Mouse (Mus musculus) myocyte (in vitro differentiated cells): ENCODE results near the gene Plk3.

Source experiments
- MAX ChIP-seq: IDR thresholded peaks from one replicate; pipeline ENCODE4 v1.6.1; 2011; ENCODE audit warnings: low read depth, mild to moderate bottlenecking, control low read depth
- MYOD1 ChIP-seq, 3 experiments: IDR thresholded peaks; one replicate each; pipeline ENCODE4 v1.6.1; 2011; ENCODE audit warnings: control low read depth in 2 of 3, low read depth in 2 of 3, mild to moderate bottlenecking in 2 of 3, moderate library complexity in 1 of 3; ENCODE audit not compliant: insufficient read length in 2 of 3, control insufficient read depth in 1 of 3
- MYOG ChIP-seq, 3 experiments: IDR thresholded peaks; one replicate each; pipeline ENCODE4 v1.6.1; 2011; ENCODE audit warnings: control low read depth in 2 of 3, low read depth in 2 of 3, mild to moderate bottlenecking in 2 of 3; ENCODE audit not compliant: insufficient read length in 2 of 3, control insufficient read depth in 1 of 3, insufficient read depth in 1 of 3
- POLR2A ChIP-seq: IDR thresholded peaks from one replicate; pipeline ENCODE4 v1.6.1; 2011; ENCODE audit warnings: low read depth, mild to moderate bottlenecking, control low read depth, moderate library complexity; ENCODE audit not compliant: insufficient read length
- REST ChIP-seq: IDR thresholded peaks from one replicate; pipeline ENCODE4 v1.6.1; 2011; ENCODE audit warnings: mild to moderate bottlenecking, control low read depth, moderate library complexity; ENCODE audit not compliant: insufficient read depth, insufficient read length
- TCF12 ChIP-seq: IDR thresholded peaks from one replicate; pipeline ENCODE4 v1.6.1; 2011; ENCODE audit warnings: mild to moderate bottlenecking, control low read depth; ENCODE audit not compliant: poor library complexity, insufficient read depth, severe bottlenecking

DNA sequence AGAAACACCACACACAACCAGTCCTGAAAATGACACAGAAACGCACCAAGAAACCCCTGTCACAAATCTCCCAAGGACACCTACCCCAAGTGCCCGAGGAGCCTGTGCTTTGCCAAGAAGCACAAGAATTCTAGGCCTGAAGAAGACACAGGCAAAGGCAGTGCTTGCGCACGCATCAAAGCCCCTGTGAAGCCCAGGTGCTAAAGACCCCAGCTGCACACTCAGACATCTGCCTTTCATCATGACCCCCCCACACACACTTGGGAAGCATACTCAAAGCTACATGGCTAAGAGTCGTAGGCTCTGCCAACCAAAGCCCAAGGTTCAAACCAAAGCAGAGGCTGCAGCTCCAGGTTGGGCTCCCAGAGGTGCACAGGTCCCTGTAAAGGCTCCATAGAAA, 18.2 kb downstream of the Plk3 start:
- TF ChIP-seq MAX (no peak), POLR2A (no peak), REST (no peak), MYOD1 (IDR thresholded peaks at IDR 0.05; ENCODE audit: control insufficient read depth in 1 of 3, insufficient read length in 2 of 3, low read depth in 2 of 3) (no peak), TCF12 (no peak), MYOG (IDR thresholded peaks at IDR 0.05; ENCODE audit: control insufficient read depth in 1 of 3, insufficient read depth in 1 of 3, insufficient read length in 2 of 3, low read depth in 2 of 3) (no peak)
